Mouse (Mus musculus): Measurements from ENCODE around the gene Rln3. TPM values are rescaled to one million over a fixed set of nuclear protein-coding genes. Genes with fewer than 3 reads are reported as not detected.

Rln3 gene
- polyA plus RNA-seq, 1 experiment from 2014 or later = 0.22 TPM

GRCm38 (mm10) chr8:83997511-83998141, 47.2 kb downstream of the Rln3 start, which contains the start of gene Samd1:
Gene Samd1, plus strand, starts transcription at chr8:83997672.
- Histone ChIP-seq H3K27ac (ENCODE audit: low read length) (peak within 1 kb of the TSS; percentile 98), H3K36me3 (ENCODE audit: control insufficient read depth, insufficient read depth, low read length) (peaks cover 7% of the 10 kb centered on the region; the same call in 1 of the 2 replicates), H3K9ac (ENCODE audit: low read length) (peak within 1 kb of the TSS; percentile 89), H3K4me2 (ENCODE audit: low read depth, low read length) (peak within 1 kb of the TSS; percentile 86), H3K27me3 (ENCODE audit: control insufficient read depth, insufficient read depth, low read length) (no peaks in the 10 kb centered on the region), H3K4me1 (ENCODE audit: control insufficient read depth, insufficient read depth, low read length) (peaks cover 20% of the 10 kb centered on the region), H3K9me3 (replicated peaks; ENCODE audit: control insufficient read depth, low read length) (no peaks in the 10 kb centered on the region), H3K4me3 (replicated peaks; ENCODE audit: low read length) (peak within 1 kb of the TSS; percentile 83)
- WGBS = under 1% methylated on average over 68 of the region's 112 CpGs
- ATAC-seq (ENCODE audit: insufficient read depth, low FRiP score) = no peak

GRCm38 (mm10) chr8:83996567-83997505, 48.0 kb downstream of the Rln3 start:
- 2% methylated on average over 66 of the region's 103 CpGs for WGBS
- H3K9me3 ChIP-seq (replicated peaks; ENCODE audit: control insufficient read depth, low read length) = no peaks in the 10 kb centered on the region
- peak overlapping the region; percentile 86 for H3K4me2 ChIP-seq (ENCODE audit: low read depth, low read length)
- H3K27me3 ChIP-seq (ENCODE audit: control insufficient read depth, insufficient read depth, low read length) = no peaks in the 10 kb centered on the region
- peaks cover 20% of the 10 kb centered on the region for H3K4me1 ChIP-seq (ENCODE audit: control insufficient read depth, insufficient read depth, low read length)
- ATAC-seq (ENCODE audit: insufficient read depth, low FRiP score) = peak; percentile 91
- peaks cover 7% of the 10 kb centered on the region; the same call in 1 of the 2 replicates for H3K36me3 ChIP-seq (ENCODE audit: control insufficient read depth, insufficient read depth, low read length)
- H3K27ac ChIP-seq (ENCODE audit: low read length) = peak overlapping the region; percentile 98
- H3K4me3 ChIP-seq (replicated peaks; ENCODE audit: low read length) = peak overlapping the region; percentile 83
- H3K9ac ChIP-seq (ENCODE audit: low read length) = peak overlapping the region; percentile 89

GRCm38 (mm10) chr8:83995973-83996372, 48.8 kb downstream of the Rln3 start:
- H3K4me1 ChIP-seq (ENCODE audit: control insufficient read depth, insufficient read depth, low read length) = peaks cover 16% of the 10 kb centered on the region
- H3K9ac ChIP-seq (ENCODE audit: low read length) = no peak overlapping the region; the same call in 1 of the 2 replicates
- 0 out of 2 replicates have a peak, but pooled peaks cover 8% of the 10 kb centered on the region for H3K36me3 ChIP-seq (ENCODE audit: control insufficient read depth, insufficient read depth, low read length)
- no peaks in the 10 kb centered on the region for H3K9me3 ChIP-seq (replicated peaks; ENCODE audit: control insufficient read depth, low read length)
- no peaks in the 10 kb centered on the region for H3K27me3 ChIP-seq (ENCODE audit: control insufficient read depth, insufficient read depth, low read length)
- ATAC-seq (ENCODE audit: insufficient read depth, low FRiP score) = no peak
- peak overlapping the region; percentile 86 for H3K4me2 ChIP-seq (ENCODE audit: low read depth, low read length)
- 25% methylated on average over 12 of the region's 12 CpGs for WGBS
- no peak overlapping the region for H3K27ac ChIP-seq (ENCODE audit: low read length)
- H3K4me3 ChIP-seq (replicated peaks; ENCODE audit: low read length) = peak overlapping the region; percentile 83

- peaks cover 5% of the 10 kb centered on the region for H3K4me1 ChIP-seq (ENCODE audit: control insufficient read depth, insufficient read depth, low read length)
- 71% methylated on average over 3 of the region's 3 CpGs for WGBS
Observed at GRCm38 (mm10) chr8:83994030-83994429, 50.8 kb downstream of the Rln3 start.

More at GRCm38 (mm10) chr8:83994030-83994429, 50.8 kb downstream of the Rln3 start:
- Histone ChIP-seq H3K9me3 (replicated peaks; ENCODE audit: control insufficient read depth, low read length) (no peaks in the 10 kb centered on the region), H3K4me3 (replicated peaks; ENCODE audit: low read length) (no peak overlapping the region), H3K4me2 (ENCODE audit: low read depth, low read length) (no peak overlapping the region), H3K27me3 (ENCODE audit: control insufficient read depth, insufficient read depth, low read length) (no peaks in the 10 kb centered on the region), H3K36me3 (ENCODE audit: control insufficient read depth, insufficient read depth, low read length) (0 out of 2 replicates have a peak, but pooled peaks cover 3% of the 10 kb centered on the region), H3K9ac (ENCODE audit: low read length) (no peak overlapping the region), H3K27ac (ENCODE audit: low read length) (no peak overlapping the region)
- ATAC-seq (ENCODE audit: insufficient read depth, low FRiP score) = no peak

MicroRNAs encoded within 50 kb of the gene (microRNA counts, 519-probe panel; counts per million panel counts)
- microRNA mmu-miR-1199 (not detected), microRNA mmu-miR-709 (2,072 counts per million, percentile 42 among the panel's probes with 10 or more counts)

Small RNAs within 50 kb of the gene (microRNA-seq; reads per million reads assigned to microRNA genes)
- gene Mir1199 (0.50 reads per million), gene Mir709 (not detected), gene Mir8111 (2.2 reads per million, percentile 9 among the genes with 10 or more reads in this experiment)

Other genes with a start within 250 kb of the Rln3 start
- 12.6 and 13.2 TPM in 2 replicates for gene Adgrl1, start 144.9 kb downstream of the Rln3 start, polyA plus RNA-seq (2015; fragmentation: Nextera tagmentation; extraction: Ambion mirVana)
- gene Gm10644, start 89.8 kb downstream of the Rln3 start, polyA plus RNA-seq (2015; fragmentation: Nextera tagmentation; extraction: Ambion mirVana) = 0.39 and 0.67 TPM in 2 replicates
- gene Asf1b, start 89.5 kb downstream of the Rln3 start, polyA plus RNA-seq (2015; fragmentation: Nextera tagmentation; extraction: Ambion mirVana) = 49.4 and 53.1 TPM in 2 replicates
- 49.5 and 79.8 TPM in 2 replicates for gene Prkaca, start 72.0 kb downstream of the Rln3 start, polyA plus RNA-seq (2015; fragmentation: Nextera tagmentation; extraction: Ambion mirVana)
- gene Samd1, start 47.3 kb downstream of the Rln3 start, polyA plus RNA-seq (2015; fragmentation: Nextera tagmentation; extraction: Ambion mirVana) = 6.6 and 7.4 TPM in 2 replicates
- 0.58 and 0.71 TPM in 2 replicates for gene 1700067K01Rik, start 43.5 kb downstream of the Rln3 start, polyA plus RNA-seq (2015; fragmentation: Nextera tagmentation; extraction: Ambion mirVana)
- gene 2210011C24Rik, start 32.8 kb downstream of the Rln3 start, polyA plus RNA-seq (2015; fragmentation: Nextera tagmentation; extraction: Ambion mirVana) = 0.50 and 0.80 TPM in 2 replicates
- 4.1 and 4.9 TPM in 2 replicates for gene Palm3, start 23.5 kb downstream of the Rln3 start, polyA plus RNA-seq (2015; fragmentation: Nextera tagmentation; extraction: Ambion mirVana)
- gene Il27ra, start 2.4 kb downstream of the Rln3 start, polyA plus RNA-seq (2015; fragmentation: Nextera tagmentation; extraction: Ambion mirVana) = 1.3 and 1.5 TPM in 2 replicates
- gene Gm10643, start 20.1 kb upstream of the Rln3 start, polyA plus RNA-seq (2015; fragmentation: Nextera tagmentation; extraction: Ambion mirVana) = 1.4 and 1.5 TPM in 2 replicates
- gene Rfx1, start 21.8 kb upstream of the Rln3 start, polyA plus RNA-seq (2015; fragmentation: Nextera tagmentation; extraction: Ambion mirVana) = 6.1 and 6.3 TPM in 2 replicates
- gene Dcaf15, start 59.8 kb upstream of the Rln3 start, polyA plus RNA-seq (2015; fragmentation: Nextera tagmentation; extraction: Ambion mirVana) = 6.4 and 7.5 TPM in 2 replicates
- 0.25 and 0.26 TPM in 2 replicates for gene Podnl1, start 81.0 kb upstream of the Rln3 start, polyA plus RNA-seq (2015; fragmentation: Nextera tagmentation; extraction: Ambion mirVana)
- 25.5 and 25.7 TPM in 2 replicates for gene Cc2d1a, start 102.9 kb upstream of the Rln3 start, polyA plus RNA-seq (2015; fragmentation: Nextera tagmentation; extraction: Ambion mirVana)
- 1.0 and 1.1 TPM in 2 replicates for gene 4930432K21Rik, start 103.0 kb upstream of the Rln3 start, polyA plus RNA-seq (2015; fragmentation: Nextera tagmentation; extraction: Ambion mirVana)
- gene Nanos3, start 140.2 kb upstream of the Rln3 start, polyA plus RNA-seq (2015; fragmentation: Nextera tagmentation; extraction: Ambion mirVana) = 1.3 TPM in 1 of 2 replicates, not detected in the other
- gene Zswim4, start 192.1 kb upstream of the Rln3 start, polyA plus RNA-seq (2015; fragmentation: Nextera tagmentation; extraction: Ambion mirVana) = 9.7 and 10.5 TPM in 2 replicates
- gene D8Ertd738e, start 204.7 kb upstream of the Rln3 start, polyA plus RNA-seq (2015; fragmentation: Nextera tagmentation; extraction: Ambion mirVana) = 271 and 289 TPM in 2 replicates
- 49.2 and 55.0 TPM in 2 replicates for gene Mri1, start 212.3 kb upstream of the Rln3 start, polyA plus RNA-seq (2015; fragmentation: Nextera tagmentation; extraction: Ambion mirVana)
- 18.8 and 19.0 TPM in 2 replicates for gene Ccdc130, start 225.4 kb upstream of the Rln3 start, polyA plus RNA-seq (2015; fragmentation: Nextera tagmentation; extraction: Ambion mirVana)